Mouse (Mus musculus) heart, adult 2 months (tissue): ENCODE results near the gene Olfr1415.
"Not testable (repeated sequence)": the region's sequence is repeated elsewhere in the genome, so short reads cannot be mapped to it uniquely, and the experiment has no call there.

Source experiments
- EP300 ChIP-seq: fragments of 200-500 bp; IDR thresholded peaks from 2 replicates; pipeline ENCODE4 v1.6.1; 2011; ENCODE audit warnings: low read depth, low read length, control low read depth; ENCODE audit not compliant: insufficient read depth
- POLR2A ChIP-seq: fragments of 200-500 bp; IDR thresholded peaks from 2 replicates; pipeline ENCODE4 v1.6.1; 2011; ENCODE audit warnings: mild to moderate bottlenecking, low read depth, low read length, control low read depth; ENCODE audit not compliant: insufficient read depth

DNA sequence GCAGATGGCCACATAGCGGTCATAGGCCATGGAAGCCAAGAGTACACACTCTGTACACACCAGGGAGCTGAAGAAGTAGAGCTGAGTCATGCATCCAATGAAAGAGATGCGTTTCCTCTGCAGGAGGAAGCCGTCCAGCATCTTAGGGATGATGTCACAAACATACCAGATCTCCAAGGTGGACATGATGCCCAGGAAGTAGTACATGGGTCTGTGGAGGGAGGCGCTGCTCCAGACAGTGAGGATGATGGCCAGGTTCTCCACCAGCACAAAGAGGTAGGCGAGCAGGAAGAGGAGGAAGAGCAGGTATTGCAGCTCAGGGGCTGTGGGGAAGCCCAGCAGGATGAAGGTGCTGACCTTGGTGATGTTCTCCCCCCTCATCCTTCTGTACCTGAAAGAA lies 15.7 kb upstream of the Olfr1415 start:
- TF ChIP-seq EP300, POLR2A: not testable (repeated sequence)
